Mouse (Mus musculus): ENCODE measurements around the gene Gm853. TPM values are rescaled to one million over a fixed set of nuclear protein-coding genes. Genes with fewer than 3 reads are reported as not detected.

Gm853 gene
- polyA plus RNA-seq, 1 experiment from 2014 or later = not detected

DNA sequence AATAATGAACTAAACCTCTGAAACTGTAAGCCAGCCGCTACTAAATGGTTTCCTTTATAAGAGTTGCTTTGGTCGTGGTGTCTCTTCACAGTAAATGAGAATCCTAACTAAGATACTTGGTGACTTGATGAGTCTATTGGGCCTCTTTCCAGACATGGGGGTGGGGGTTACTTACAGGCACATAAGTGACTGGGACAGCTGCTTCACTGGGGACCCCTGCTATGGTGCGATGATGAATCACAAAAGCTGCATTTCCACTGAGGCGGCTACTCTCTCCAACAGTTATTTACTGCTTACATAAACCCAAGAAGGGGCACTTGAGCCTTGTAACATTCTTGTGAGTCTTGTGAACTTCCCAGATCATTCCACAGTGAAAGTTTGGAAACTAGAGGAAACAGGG lies 15.4 kb upstream of the Gm853 start:
- ATAC-seq (ENCODE audit: low read depth) = no peak
- Histone ChIP-seq H3K4me3 (ENCODE audit: low read length) (no peak overlapping the region), H3K9ac (ENCODE audit: low read length) (no peak overlapping the region), H3K4me1 (replicated peaks; ENCODE audit: control insufficient read depth, insufficient read depth, low read length) (no peaks in the 10 kb centered on the region), H3K36me3 (ENCODE audit: control insufficient read depth, insufficient read depth, low read length) (no peaks in the 10 kb centered on the region), H3K27ac (ENCODE audit: low read length) (no peak overlapping the region), H3K9me3 (ENCODE audit: control insufficient read depth, low read length) (no peaks in the 10 kb centered on the region), H3K27me3 (ENCODE audit: control insufficient read depth, insufficient read depth, low read depth, low read length) (no peaks in the 10 kb centered on the region), H3K4me2 (ENCODE audit: low read depth, low read length) (no peak overlapping the region)
- WGBS = 86% methylated on average over 4 of the region's 4 CpGs

DNA sequence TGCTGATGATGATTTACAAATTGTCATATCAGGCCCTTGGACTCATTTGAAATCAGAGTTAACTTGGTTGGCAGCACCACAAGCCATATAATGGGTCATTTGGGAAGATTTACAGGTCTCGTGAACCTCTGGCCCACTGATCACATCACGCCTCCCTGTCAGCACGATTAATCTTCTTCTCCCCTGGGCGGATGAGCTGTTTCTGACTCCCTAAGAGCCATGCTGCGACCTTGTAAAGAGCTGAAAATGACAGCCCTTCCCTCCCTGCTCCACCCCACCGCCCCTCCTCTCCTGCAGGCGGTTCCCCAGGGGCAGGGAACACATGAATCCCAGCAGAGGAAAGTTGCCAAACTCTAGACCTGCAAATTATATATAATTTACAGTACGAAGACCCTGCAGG lies 14.2 kb upstream of the Gm853 start:
- no peak overlapping the region for H3K27ac ChIP-seq (ENCODE audit: low read length)
- H3K9ac ChIP-seq (ENCODE audit: low read length) = no peak overlapping the region
- H3K4me2 ChIP-seq (ENCODE audit: low read depth, low read length) = no peak overlapping the region
- WGBS = 51% methylated on average over 8 of the region's 8 CpGs
- H3K4me3 ChIP-seq (ENCODE audit: low read length) = no peak overlapping the region
- no peaks in the 10 kb centered on the region for H3K4me1 ChIP-seq (replicated peaks; ENCODE audit: control insufficient read depth, insufficient read depth, low read length)
- no peaks in the 10 kb centered on the region for H3K27me3 ChIP-seq (ENCODE audit: control insufficient read depth, insufficient read depth, low read depth, low read length)
- no peak for ATAC-seq (ENCODE audit: low read depth)
- no peaks in the 10 kb centered on the region for H3K36me3 ChIP-seq (ENCODE audit: control insufficient read depth, insufficient read depth, low read length)
- H3K9me3 ChIP-seq (ENCODE audit: control insufficient read depth, low read length) = no peaks in the 10 kb centered on the region

DNA sequence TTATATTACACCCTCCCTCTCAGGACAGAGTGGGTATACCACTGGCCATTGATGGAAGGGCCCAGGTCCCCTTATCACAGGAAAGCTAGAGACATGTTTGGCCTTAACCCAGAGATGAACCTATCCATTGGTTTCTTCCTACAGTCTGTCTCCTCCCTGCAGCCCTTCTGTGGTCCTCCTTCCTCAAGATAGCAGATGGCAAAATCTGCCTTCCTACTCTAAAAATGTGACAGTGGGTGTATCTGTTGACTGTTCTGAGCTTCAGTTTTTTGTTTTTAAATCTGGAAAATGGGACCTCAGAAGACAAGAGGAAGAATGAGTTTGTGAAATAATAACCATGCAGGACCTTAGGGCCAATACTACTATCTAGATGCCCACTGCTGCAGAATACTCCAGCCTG lies 1.9 kb upstream of the Gm853 start:
- H3K4me3 ChIP-seq (ENCODE audit: low read length) = no peak overlapping the region
- H3K27me3 ChIP-seq (ENCODE audit: control insufficient read depth, insufficient read depth, low read depth, low read length) = no peaks in the 10 kb centered on the region
- no peak overlapping the region for H3K9ac ChIP-seq (ENCODE audit: low read length)
- no peaks in the 10 kb centered on the region for H3K4me1 ChIP-seq (replicated peaks; ENCODE audit: control insufficient read depth, insufficient read depth, low read length)
- H3K4me2 ChIP-seq (ENCODE audit: low read depth, low read length) = no peak overlapping the region
- no peaks in the 10 kb centered on the region for H3K9me3 ChIP-seq (ENCODE audit: control insufficient read depth, low read length)
- no peak overlapping the region for H3K27ac ChIP-seq (ENCODE audit: low read length)
- no peaks in the 10 kb centered on the region for H3K36me3 ChIP-seq (ENCODE audit: control insufficient read depth, insufficient read depth, low read length)
- no peak for ATAC-seq (ENCODE audit: low read depth)

DNA sequence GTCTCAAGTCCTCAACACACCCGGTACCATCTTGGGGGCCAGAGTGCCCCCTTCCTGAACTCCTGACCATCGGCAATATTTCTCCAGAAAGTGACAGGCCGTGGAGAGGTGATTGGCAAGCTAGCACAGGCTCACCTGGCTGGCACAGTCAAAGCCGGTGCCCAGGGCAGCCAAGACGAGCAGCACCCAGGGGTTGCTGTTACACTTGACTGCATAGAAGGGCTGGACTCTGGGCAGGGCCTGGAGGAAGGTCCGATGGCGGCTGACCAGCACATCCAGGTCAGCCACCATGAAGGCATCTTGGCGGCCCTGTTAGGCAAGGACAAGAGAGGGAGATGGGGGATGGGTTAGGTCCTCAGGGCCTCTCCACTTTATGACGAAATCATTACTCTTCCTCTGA lies 2.0 kb downstream of the Gm853 start:
- Histone ChIP-seq H3K27me3 (ENCODE audit: control insufficient read depth, insufficient read depth, low read depth, low read length) (no peaks in the 10 kb centered on the region), H3K4me2 (ENCODE audit: low read depth, low read length) (no peak overlapping the region), H3K9me3 (ENCODE audit: control insufficient read depth, low read length) (no peaks in the 10 kb centered on the region), H3K36me3 (ENCODE audit: control insufficient read depth, insufficient read depth, low read length) (no peaks in the 10 kb centered on the region), H3K4me1 (replicated peaks; ENCODE audit: control insufficient read depth, insufficient read depth, low read length) (no peaks in the 10 kb centered on the region), H3K4me3 (ENCODE audit: low read length) (no peak overlapping the region), H3K9ac (ENCODE audit: low read length) (no peak overlapping the region), H3K27ac (ENCODE audit: low read length) (no peak overlapping the region)
- ATAC-seq (ENCODE audit: low read depth) = no peak
- 69% methylated on average over 9 of the region's 9 CpGs for WGBS

DNA sequence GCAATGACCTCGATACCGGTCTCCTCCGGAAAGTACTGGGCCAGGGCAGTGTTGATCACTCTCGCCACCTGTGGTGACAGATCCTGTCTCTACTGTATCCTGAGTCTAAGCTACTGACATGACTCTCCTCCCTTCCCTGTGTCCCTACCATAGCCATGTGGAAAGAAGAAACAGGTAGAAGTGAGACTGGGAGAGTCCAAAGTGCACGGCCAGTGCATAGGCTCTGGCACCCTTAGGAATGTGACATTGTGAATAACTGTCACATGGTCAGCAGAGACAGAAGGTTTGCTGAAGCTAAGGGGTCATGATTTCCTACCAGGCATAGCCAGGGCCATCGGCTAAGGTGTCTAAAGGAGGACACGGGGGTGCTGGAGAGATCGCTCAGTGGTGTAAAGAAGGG lies 6.8 kb downstream of the Gm853 start:
- Histone ChIP-seq H3K4me1 (replicated peaks; ENCODE audit: control insufficient read depth, insufficient read depth, low read length) (no peaks in the 10 kb centered on the region), H3K27ac (ENCODE audit: low read length) (no peak overlapping the region), H3K36me3 (ENCODE audit: control insufficient read depth, insufficient read depth, low read length) (no peaks in the 10 kb centered on the region), H3K4me3 (ENCODE audit: low read length) (no peak overlapping the region), H3K4me2 (ENCODE audit: low read depth, low read length) (no peak overlapping the region), H3K9ac (ENCODE audit: low read length) (no peak overlapping the region), H3K27me3 (ENCODE audit: control insufficient read depth, insufficient read depth, low read depth, low read length) (no peaks in the 10 kb centered on the region), H3K9me3 (ENCODE audit: control insufficient read depth, low read length) (no peaks in the 10 kb centered on the region)
- WGBS = 81% methylated on average over 8 of the region's 8 CpGs
- ATAC-seq (ENCODE audit: low read depth) = no peak

DNA sequence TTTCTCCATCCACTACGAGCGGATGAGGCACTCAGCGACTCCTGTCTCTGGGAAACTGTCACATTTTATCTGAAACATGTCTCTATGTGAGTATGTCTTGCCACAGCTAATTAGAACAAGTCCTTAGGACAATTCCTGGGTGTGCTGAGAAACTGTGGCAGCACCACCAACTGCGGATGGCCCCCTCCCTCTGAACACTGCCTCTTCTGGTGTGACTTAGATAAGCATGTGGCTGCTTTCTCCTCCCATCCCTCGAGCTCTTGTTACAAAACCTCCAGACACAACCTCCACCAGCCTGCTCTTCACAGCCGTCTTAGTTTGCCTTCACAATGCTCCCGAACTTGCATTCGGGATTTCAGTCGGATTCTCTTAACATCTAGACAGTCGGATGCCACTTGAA lies 8.3 kb downstream of the Gm853 start:
- no peak overlapping the region for H3K4me2 ChIP-seq (ENCODE audit: low read depth, low read length)
- no peaks in the 10 kb centered on the region for H3K4me1 ChIP-seq (replicated peaks; ENCODE audit: control insufficient read depth, insufficient read depth, low read length)
- no peak for ATAC-seq (ENCODE audit: low read depth)
- WGBS = 62% methylated on average over 10 of the region's 10 CpGs
- H3K36me3 ChIP-seq (ENCODE audit: control insufficient read depth, insufficient read depth, low read length) = no peaks in the 10 kb centered on the region
- H3K4me3 ChIP-seq (ENCODE audit: low read length) = no peak overlapping the region
- H3K27me3 ChIP-seq (ENCODE audit: control insufficient read depth, insufficient read depth, low read depth, low read length) = no peaks in the 10 kb centered on the region
- no peaks in the 10 kb centered on the region for H3K9me3 ChIP-seq (ENCODE audit: control insufficient read depth, low read length)
- H3K27ac ChIP-seq (ENCODE audit: low read length) = no peak overlapping the region
- H3K9ac ChIP-seq (ENCODE audit: low read length) = no peak overlapping the region

DNA sequence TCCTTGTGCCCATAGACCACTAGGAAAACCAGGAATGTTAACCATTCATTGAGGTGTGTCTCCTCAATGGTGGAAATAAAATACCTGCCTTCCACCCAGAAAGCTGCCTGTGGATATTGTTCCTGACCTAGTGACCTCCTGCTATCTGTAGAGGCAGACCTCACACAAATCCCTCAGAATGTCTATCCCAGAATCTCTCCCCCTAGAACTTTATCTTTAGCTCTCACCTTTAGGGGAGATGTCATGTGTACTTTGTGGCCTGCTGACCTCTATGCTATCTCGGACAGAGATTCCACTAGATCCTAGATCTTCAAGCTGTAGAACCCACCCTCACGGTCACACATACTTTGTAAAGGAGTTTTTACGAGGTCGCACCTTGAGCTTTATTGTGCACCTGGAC lies 9.0 kb downstream of the Gm853 start:
- Histone ChIP-seq H3K36me3 (ENCODE audit: control insufficient read depth, insufficient read depth, low read length) (no peaks in the 10 kb centered on the region), H3K27ac (ENCODE audit: low read length) (no peak overlapping the region), H3K4me3 (ENCODE audit: low read length) (no peak overlapping the region), H3K4me2 (ENCODE audit: low read depth, low read length) (no peak overlapping the region), H3K9me3 (ENCODE audit: control insufficient read depth, low read length) (no peaks in the 10 kb centered on the region), H3K27me3 (ENCODE audit: control insufficient read depth, insufficient read depth, low read depth, low read length) (no peaks in the 10 kb centered on the region), H3K4me1 (replicated peaks; ENCODE audit: control insufficient read depth, insufficient read depth, low read length) (no peaks in the 10 kb centered on the region), H3K9ac (ENCODE audit: low read length) (no peak overlapping the region)
- no peak for ATAC-seq (ENCODE audit: low read depth)
- 67% methylated on average over 4 of the region's 4 CpGs for WGBS

DNA sequence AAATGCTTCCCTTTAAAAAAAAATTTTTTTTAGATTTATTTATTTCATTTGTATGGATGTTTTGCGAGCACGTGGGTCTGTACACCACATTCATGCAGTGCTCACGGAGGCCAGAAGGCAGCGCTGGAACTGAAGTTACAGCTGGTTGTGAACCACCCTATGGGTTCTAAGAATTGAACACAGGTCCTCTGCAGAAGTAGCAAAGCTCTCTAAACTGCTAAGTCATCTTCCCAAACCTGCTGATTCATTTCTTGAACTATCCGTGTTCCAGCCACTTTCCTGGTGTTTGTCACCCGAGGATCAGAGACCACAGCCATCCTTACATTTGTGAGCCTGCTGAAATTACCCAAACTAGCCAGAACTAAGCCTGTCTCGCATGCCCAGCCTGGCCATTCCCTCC lies 9.8 kb downstream of the Gm853 start:
- Histone ChIP-seq H3K4me2 (ENCODE audit: low read depth, low read length) (no peak overlapping the region), H3K27ac (ENCODE audit: low read length) (no peak overlapping the region), H3K9me3 (ENCODE audit: control insufficient read depth, low read length) (no peaks in the 10 kb centered on the region), H3K27me3 (ENCODE audit: control insufficient read depth, insufficient read depth, low read depth, low read length) (no peaks in the 10 kb centered on the region), H3K4me3 (ENCODE audit: low read length) (no peak overlapping the region), H3K9ac (ENCODE audit: low read length) (no peak overlapping the region), H3K4me1 (replicated peaks; ENCODE audit: control insufficient read depth, insufficient read depth, low read length) (no peaks in the 10 kb centered on the region), H3K36me3 (ENCODE audit: control insufficient read depth, insufficient read depth, low read length) (no peaks in the 10 kb centered on the region)
- WGBS = 75% methylated on average over 7 of the region's 7 CpGs
- ATAC-seq (ENCODE audit: low read depth) = no peak

DNA sequence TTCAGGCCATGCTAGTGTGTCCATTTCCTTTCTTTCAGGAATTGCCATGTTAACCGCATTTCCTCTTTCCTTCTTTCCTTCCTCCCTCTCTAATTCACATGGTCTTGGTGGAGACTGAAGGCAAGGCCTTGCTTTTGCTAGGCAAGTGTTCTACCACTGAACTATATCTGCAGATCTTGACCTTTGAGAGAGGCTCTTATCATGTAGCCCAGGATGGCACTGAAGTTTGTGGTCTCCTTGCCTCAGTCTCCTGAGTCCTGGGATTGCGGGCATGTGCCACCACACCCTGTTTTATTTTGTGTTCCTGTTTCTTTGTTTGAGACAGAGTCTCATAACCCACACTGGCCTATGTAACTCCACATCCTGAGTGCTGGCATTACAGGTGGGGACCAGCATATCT lies 10.3 kb downstream of the Gm853 start:
- no peaks in the 10 kb centered on the region for H3K27me3 ChIP-seq (ENCODE audit: control insufficient read depth, insufficient read depth, low read depth, low read length)
- H3K4me3 ChIP-seq (ENCODE audit: low read length) = no peak overlapping the region
- H3K4me1 ChIP-seq (replicated peaks; ENCODE audit: control insufficient read depth, insufficient read depth, low read length) = no peaks in the 10 kb centered on the region
- no peak overlapping the region for H3K9ac ChIP-seq (ENCODE audit: low read length)
- H3K9me3 ChIP-seq (ENCODE audit: control insufficient read depth, low read length) = no peaks in the 10 kb centered on the region
- H3K27ac ChIP-seq (ENCODE audit: low read length) = no peak overlapping the region
- no peak overlapping the region for H3K4me2 ChIP-seq (ENCODE audit: low read depth, low read length)
- ATAC-seq (ENCODE audit: low read depth) = no peak
- H3K36me3 ChIP-seq (ENCODE audit: control insufficient read depth, insufficient read depth, low read length) = no peaks in the 10 kb centered on the region
- 85% methylated on average over 2 of the region's 2 CpGs for WGBS
